Mouse (Mus musculus) CH12.LX (cell line): ENCODE results near the gene Rnf5.

ENCODE experiments used
- CHD2 ChIP-seq: IDR thresholded peaks from 2 replicates; pipeline ENCODE4 v1.6.1; 2011; ENCODE audit warnings: low read length, improper control_type of control experiment
- CTCF ChIP-seq, 2 experiments: IDR thresholded peaks in 1 of 2; conservative IDR thresholded peaks in 1 of 2; 2 replicates each; pipeline ENCODE4 v1.5.1; 2011 to 2012; ENCODE audit warnings: low read depth in 2 of 2, low read length in 2 of 2, improper control_type of control experiment in 1 of 2, inconsistent platforms in 1 of 2, mild to moderate bottlenecking in 1 of 2, moderate library complexity in 1 of 2
- EP300 ChIP-seq: IDR thresholded peaks from 2 replicates; pipeline ENCODE4 v1.6.1; 2011; ENCODE audit warnings: low read length, improper control_type of control experiment
- ETS1 ChIP-seq: conservative IDR thresholded peaks from 2 replicates; pipeline ENCODE4 v1.6.1; 2012; ENCODE audit warnings: low read depth, mild to moderate bottlenecking, inconsistent platforms, low read length, improper control_type of control experiment, moderate library complexity
- GABPA ChIP-seq: IDR thresholded peaks from 2 replicates; pipeline ENCODE4 v1.6.1; 2012; ENCODE audit warnings: low read depth, low read length, improper control_type of control experiment, inconsistent platforms; ENCODE audit not compliant: insufficient replicate concordance
- IRF4 ChIP-seq: IDR thresholded peaks from 2 replicates; pipeline ENCODE4 v1.6.1; 2014; ENCODE audit warnings: low read depth, mild to moderate bottlenecking, inconsistent platforms, low read length, improper control_type of control experiment
- MAFK ChIP-seq: IDR thresholded peaks from 2 replicates; pipeline ENCODE4 v1.6.1; 2011; ENCODE audit warnings: low read length, improper control_type of control experiment; ENCODE audit not compliant: insufficient replicate concordance
- MAX ChIP-seq: IDR thresholded peaks from 2 replicates; pipeline ENCODE4 v1.6.1; 2011; ENCODE audit warnings: low read length, improper control_type of control experiment
- POLR2A ChIP-seq: IDR thresholded peaks from 2 replicates; pipeline ENCODE4 v1.6.1; 2011; ENCODE audit warnings: low read depth, mild to moderate bottlenecking, improper control_type of control experiment, low read length
- POLR2AphosphoS2 ChIP-seq: IDR thresholded peaks from 2 replicates; pipeline ENCODE4 v1.6.1; 2011; ENCODE audit warnings: low read depth, low read length, improper control_type of control experiment
- SIN3A ChIP-seq: IDR thresholded peaks from 2 replicates; pipeline ENCODE4 v1.6.1; 2012; ENCODE audit warnings: low read length, improper control_type of control experiment, inconsistent platforms
- TCF12 ChIP-seq: IDR thresholded peaks from 2 replicates; pipeline ENCODE4 v1.6.1; 2014; ENCODE audit warnings: low read depth, mild to moderate bottlenecking, inconsistent platforms, low read length, improper control_type of control experiment
- USF1 ChIP-seq: IDR thresholded peaks from 2 replicates; pipeline ENCODE4 v1.6.1; 2014; ENCODE audit warnings: low read depth, mild to moderate bottlenecking, inconsistent platforms, low read length, improper control_type of control experiment
- ZNF384 ChIP-seq: IDR thresholded peaks from 2 replicates; pipeline ENCODE4 v1.6.1; 2012; ENCODE audit warnings: low read depth, low read length, improper control_type of control experiment, inconsistent platforms

GRCm38 (mm10) chr17:34587814-34588213, 15.7 kb downstream of the Rnf5 start:
- TF ChIP-seq POLR2A (no peak), POLR2AphosphoS2 (0 out of 2 replicates have a peak, but pooled peaks have one; percentile 19), USF1 (no peak), IRF4 (no peak), CTCF (conservative IDR thresholded peaks at IDR 0.05 in 1 of 2, IDR thresholded peaks at IDR 0.05 in 1 of 2; ENCODE audit: low read depth in 2 of 2, low read length in 2 of 2) (no peak), SIN3A (peak; percentile 53; the same call in 1 of the 2 replicates), MAFK (no peak), ETS1 (no peak), TCF12 (no peak), GABPA (no peak), EP300 (no peak), CHD2 (no peak), ZNF384 (no peak), MAX (no peak)
